Mouse (Mus musculus) small intestine, adult 2 months (tissue): ENCODE measurements around the gene E330017A01Rik.

Source experiments
- CTCF ChIP-seq: fragments of 200-500 bp; IDR thresholded peaks from 2 replicates; pipeline ENCODE4 v1.5.1; 2012; ENCODE audit warnings: low read depth, mild to moderate bottlenecking, control low read depth, inconsistent platforms, low read length, moderate library complexity, mixed read lengths; ENCODE audit not compliant: insufficient replicate concordance, insufficient read length; ENCODE audit errors: extremely low read depth
- POLR2A ChIP-seq: fragments of 200-500 bp; IDR thresholded peaks from 2 replicates; pipeline ENCODE4 v1.6.1; 2012; ENCODE audit warnings: low read depth, mild to moderate bottlenecking, control low read depth, inconsistent platforms, low read length, moderate library complexity

DNA sequence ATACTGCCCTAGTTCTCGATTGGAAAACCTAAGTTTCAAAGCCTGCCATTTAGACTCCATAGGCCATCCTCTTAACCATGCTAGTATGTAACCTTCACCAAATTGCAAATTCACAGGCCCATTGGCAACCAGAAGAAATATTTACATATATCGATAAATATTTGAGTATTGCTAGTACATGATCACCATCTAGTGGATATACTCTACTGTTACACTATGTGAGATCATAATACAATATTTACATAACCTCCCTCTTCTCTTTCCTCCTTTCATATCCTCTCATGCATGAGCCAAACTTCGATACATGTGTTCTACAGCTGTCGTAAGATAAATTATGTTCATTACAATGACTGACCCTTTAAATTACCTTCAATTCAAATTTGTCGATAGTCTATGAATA, 24.5 kb upstream of the E330017A01Rik start:
- TF ChIP-seq CTCF = no peak
- no peak for TF ChIP-seq POLR2A
